Mouse (Mus musculus) lung, postnatal 0 days (tissue): Measurements from ENCODE around the gene Pptc7.

Experiments
- CTCF ChIP-seq: IDR thresholded peaks from 2 replicates; pipeline ENCODE4 v1.5.1; 2016; ENCODE audit warnings: antibody characterized with exemption, mild to moderate bottlenecking
- EP300 ChIP-seq: IDR thresholded peaks from 2 replicates; pipeline ENCODE4 v1.6.1; 2016; ENCODE audit warnings: antibody characterized with exemption, mild to moderate bottlenecking, control low read depth

DNA sequence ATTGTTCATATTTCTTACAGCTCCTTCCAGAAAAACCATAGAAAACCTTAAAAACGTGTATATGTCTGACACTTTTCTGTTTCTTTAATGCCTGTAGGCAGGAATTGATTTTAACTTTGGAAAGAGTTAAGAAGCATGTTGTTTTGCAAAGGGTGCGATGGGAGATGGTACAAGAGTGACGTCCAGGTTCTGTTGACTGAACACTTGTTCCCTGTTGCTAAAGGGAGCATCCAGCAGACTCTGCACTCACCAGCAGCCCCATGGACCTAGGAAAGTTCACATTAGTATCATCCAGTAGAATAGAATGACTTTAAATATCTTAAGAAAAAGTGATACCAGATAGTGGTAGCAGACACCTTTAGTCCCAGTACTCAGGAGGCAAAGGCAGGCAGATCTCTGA is 22.4 kb downstream of the Pptc7 start:
- TF ChIP-seq CTCF (no peak), EP300 (no peak)
